Mouse (Mus musculus): Measurements from ENCODE around the gene Atp10a.
A peak's percentile ranks its signal among the peaks of the same experiment; 100 is the strongest.

Atp10a gene

DNA sequence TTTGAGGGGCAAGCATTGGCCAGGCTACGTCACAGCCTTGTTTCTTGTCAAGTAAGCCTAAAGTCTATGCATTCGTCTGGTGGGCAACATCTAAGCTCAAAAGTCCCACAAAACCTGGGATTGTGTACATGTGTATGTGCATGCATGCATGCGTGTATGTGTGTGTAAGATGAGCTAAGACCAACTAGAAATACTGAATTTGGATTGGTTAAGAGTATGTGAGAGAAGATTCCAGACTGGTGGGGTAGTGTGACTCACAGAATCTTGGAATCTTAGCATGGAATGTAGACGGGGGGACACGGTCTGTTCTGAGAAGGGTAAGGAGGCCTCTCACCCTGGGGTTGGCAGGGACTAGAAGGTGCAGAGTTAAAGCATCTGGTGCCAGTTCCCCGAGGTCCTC lies at the start of gene Atp10a:
Atp10a (plus strand) TSS at position 301 of the 400 bp plus-strand sequence.
- DNase-seq, result no peak

GRCm38 (mm10) chr7:58618048-58618447 lies 37.9 kb upstream of the Atp10a start:
- no peak for DNase-seq

DNA sequence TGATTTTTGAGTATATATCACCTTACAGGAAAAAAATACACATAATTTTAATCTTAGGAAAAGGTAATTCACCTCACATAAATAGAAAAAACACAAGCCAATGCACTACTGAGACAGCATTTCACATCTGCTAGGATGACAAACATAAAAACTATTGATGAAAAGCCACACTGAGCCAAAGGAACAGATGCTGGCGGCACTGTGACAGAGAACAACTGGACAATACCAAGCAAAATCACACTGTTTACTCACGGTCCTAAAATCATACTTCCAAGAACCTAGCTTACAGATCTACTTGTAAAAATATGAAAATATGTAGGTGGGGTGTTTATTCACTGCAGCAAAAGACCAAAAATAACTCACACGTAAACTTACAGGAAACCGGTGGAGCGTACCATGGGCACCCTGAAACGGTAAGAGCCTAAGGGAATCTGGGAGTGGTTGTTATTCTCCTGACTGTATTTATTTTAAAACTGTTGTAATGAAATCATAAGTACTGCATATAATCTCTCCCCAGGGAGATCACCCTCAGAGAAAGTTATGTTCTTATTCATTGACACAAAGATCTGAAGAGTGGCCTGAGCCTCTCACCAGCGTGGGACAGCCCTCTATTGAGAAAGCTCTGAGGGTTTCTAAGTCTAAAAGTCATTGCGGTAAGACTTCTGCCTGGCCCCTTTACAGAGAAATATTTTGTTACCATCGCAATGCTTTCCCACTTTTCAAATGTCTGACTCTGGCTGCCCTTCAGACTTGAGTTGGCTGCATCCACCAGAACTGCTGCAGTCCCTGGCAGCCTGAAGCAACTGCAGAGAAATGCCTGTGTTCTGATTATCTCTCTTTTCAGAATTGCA lies 29.4 kb upstream of the Atp10a start:
- DNase-seq, result no peak

DNA sequence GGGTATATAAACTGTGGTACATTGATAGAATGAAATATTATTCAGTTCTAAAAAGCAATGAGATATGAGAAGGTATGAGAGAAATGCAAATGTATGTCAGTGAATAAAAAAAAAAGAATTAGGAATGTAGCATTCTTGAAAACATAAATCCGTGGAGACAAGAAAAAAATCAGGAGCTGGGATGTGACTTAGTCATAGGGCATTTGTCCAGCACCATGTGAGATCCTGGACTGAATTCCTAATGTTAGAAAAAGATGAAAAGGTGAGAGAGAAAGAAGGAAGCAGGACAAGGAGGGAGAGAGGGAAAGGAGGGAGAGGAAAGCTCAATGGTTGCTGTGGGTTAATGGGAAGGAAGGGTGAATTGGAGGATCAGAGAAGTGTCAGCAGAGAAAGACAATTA lies 28.6 kb upstream of the Atp10a start:
- DNase-seq, result no peak

DNA sequence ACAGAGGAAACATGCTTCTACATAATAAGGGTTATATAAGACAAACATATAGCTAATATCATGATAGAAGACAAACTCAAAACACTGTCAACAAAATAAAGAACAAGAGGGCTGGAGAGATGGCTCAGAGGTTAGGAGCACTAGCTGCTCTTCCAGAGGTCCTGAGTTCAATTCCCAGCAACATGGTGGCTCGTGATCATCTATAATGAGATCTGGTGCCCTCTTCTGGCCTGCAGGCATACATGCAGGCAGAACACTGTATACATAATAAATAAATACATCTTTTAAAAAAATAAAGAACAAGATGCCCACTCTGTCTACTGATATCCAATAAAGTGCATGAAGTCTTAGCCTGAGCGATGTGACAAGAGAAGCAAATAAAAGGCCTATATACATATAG lies 26.7 kb upstream of the Atp10a start:
- no peak for DNase-seq

- DNase-seq, result no peak
Observed at GRCm38 (mm10) chr7:58633683-58634082, 22.3 kb upstream of the Atp10a start.

DNA sequence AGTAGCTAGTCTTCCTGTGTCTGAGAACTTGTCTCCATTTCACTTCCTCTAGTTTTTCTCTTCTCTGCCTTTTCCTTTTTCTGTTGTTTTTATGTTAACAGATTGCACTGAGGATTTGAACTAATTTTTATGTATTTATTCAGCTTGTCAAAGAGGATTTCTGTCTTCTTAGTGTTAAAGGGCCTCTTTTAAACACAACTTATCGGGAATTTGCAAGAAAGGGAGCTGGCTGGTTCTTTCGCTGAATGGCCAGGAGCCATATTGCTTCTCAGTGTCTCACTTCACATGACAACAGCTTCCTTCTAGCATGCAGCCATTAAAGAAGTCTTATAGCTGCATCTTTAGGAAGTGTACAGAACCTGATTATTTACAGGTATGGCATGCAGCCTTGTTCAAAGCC lies 16.3 kb upstream of the Atp10a start:
- DNase-seq, result no peak

DNA sequence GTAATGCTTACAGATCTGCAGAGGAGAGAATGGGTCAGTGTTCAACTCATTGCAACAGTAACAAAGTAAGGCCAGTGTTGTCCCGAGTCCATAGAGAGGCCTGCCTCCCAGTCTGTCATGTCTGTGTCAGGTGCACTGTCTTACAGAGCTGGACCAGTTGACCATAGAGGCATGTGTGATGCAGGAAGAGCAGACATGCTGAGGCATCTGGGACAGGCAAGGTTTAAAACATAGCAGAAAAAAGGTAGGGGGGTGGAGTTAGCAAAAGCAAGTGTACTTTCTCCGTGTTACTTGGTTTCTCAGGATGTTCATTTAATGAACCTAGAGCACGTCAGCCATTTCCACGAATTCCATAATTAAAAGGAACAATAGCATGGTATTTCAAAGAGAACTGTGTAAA lies 15.5 kb upstream of the Atp10a start:
- DNase-seq, result no peak

DNA sequence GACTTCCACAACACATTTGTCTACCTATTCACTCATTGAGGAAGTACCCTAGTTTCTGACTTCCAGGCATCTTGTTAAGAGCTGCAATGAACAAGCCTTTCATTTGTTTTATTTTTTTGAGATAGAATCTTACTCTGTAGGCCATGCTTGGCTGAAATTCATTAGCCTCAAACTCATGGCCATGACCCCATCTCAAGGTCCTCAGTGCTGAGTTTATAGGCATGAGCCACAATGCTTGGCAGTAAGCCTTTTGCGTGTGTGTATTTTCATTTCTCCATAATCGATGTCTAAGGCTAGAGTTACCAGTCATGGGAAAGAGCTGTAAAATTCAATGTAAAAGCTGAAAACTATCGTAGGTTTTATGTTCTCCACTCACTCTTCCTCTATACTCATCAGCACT lies 14.1 kb upstream of the Atp10a start:
- DNase-seq, result no peak

- DNase-seq, result no peak
Observed at GRCm38 (mm10) chr7:58647404-58647803, 8.6 kb upstream of the Atp10a start.

GRCm38 (mm10) chr7:58657913-58658789 lies 2.2 kb downstream of the Atp10a start:
- peak; percentile 48 to 72 for DNase-seq

DNA sequence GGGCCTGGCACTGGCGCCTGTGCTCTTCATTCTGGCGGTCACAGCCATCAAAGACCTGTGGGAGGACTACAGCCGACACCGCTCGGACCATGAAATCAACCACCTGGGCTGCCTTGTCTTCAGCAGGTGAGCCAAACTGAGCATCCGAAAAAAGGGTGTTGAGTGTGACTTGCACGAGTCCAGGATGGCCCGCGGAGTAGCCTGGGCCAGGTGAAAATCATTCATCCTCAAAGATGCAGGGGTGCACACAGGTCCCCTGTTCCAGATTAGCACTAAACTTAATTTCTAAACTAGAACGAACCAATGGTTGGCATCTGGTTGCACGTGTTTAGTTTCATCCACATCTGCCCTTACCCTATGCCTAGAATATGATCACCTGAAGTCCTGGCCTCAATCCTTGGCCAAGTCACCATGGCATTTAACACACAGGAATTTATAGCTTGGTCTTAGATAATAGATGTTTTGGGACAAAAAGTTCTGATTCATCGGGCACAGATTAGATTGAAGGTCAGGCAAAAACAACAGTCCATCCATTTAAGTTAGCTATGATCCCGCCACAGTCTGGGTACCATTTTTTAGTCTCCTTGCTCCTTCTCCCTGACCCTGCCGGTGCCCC lies 2.9 kb downstream of the Atp10a start:
- no peak for DNase-seq

DNA sequence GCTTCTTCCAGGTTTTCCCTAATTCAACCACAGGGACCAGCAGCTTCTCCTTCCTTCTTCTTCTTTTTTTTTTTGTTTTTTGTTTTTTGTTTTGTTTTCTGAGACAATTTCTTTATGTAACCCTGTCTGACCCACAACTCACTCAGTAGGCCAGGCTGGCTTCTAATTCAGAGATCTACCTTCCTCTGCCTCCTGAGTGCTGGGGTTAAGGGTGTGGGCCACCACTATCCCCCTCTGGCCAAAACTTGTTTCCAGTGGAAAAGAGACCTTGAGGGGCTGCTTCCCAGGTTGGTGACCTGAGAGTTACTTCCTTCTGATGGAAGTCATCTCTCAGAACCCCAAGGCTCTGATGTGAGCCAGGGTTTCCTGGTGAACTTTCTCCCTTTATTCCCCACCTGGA lies 4.1 kb downstream of the Atp10a start:
- DNase-seq, result no peak

DNA sequence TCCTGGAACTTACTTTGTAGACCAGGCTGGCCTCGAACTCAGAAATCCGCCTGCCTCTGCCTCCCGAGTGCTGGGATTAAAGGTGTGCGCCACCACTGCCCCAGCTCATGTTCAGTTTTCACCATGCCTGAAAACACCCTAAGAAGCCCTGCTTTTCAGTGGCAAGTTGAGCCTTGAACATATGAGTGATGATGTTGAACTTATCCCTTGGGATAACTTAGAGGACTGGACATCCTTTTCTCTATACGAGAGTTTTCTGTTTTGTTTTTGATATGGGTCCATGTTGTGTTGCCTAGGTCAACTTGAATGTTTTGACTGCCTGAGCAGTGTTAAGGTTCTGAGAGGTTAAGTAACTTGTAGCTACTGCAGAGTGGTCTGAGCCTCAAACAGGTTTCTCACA lies 4.7 kb downstream of the Atp10a start:
- DNase-seq, result no peak

GRCm38 (mm10) chr7:58661076-58661475 lies 5.1 kb downstream of the Atp10a start:
- DNase-seq, result no peak

DNA sequence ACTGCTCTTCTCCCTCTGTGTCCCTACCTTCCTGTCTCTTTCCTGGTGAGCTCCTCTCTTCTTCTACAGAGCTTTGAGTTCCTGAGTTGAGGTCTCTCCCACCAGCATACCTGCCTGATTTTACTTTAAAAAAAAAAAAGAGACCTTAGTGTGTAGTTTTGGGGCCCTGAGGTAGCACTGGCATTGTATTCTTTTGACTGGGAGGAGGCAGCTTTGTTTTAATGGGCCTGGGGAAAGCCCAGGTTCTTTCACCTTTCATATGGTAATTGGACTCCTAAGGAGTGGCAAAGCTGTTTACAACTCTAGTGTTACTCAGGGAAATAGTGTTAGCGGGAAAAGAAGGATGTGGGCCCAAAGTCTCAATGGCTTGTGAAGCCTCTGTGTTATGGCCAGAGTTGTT lies 12.7 kb downstream of the Atp10a start:
- DNase-seq, result no peak

GRCm38 (mm10) chr7:58676075-58676474 lies 20.1 kb downstream of the Atp10a start:
- no peak for DNase-seq

- no peak for DNase-seq
Observed at GRCm38 (mm10) chr7:58677111-58677805, 21.3 kb downstream of the Atp10a start.

GRCm38 (mm10) chr7:58685967-58686366 lies 30.0 kb downstream of the Atp10a start:
- DNase-seq, result no peak

- DNase-seq, result no peak
Observed at GRCm38 (mm10) chr7:58686573-58686972, 30.6 kb downstream of the Atp10a start.

GRCm38 (mm10) chr7:58686997-58687396 lies 31.0 kb downstream of the Atp10a start:
- no peak for DNase-seq

DNA sequence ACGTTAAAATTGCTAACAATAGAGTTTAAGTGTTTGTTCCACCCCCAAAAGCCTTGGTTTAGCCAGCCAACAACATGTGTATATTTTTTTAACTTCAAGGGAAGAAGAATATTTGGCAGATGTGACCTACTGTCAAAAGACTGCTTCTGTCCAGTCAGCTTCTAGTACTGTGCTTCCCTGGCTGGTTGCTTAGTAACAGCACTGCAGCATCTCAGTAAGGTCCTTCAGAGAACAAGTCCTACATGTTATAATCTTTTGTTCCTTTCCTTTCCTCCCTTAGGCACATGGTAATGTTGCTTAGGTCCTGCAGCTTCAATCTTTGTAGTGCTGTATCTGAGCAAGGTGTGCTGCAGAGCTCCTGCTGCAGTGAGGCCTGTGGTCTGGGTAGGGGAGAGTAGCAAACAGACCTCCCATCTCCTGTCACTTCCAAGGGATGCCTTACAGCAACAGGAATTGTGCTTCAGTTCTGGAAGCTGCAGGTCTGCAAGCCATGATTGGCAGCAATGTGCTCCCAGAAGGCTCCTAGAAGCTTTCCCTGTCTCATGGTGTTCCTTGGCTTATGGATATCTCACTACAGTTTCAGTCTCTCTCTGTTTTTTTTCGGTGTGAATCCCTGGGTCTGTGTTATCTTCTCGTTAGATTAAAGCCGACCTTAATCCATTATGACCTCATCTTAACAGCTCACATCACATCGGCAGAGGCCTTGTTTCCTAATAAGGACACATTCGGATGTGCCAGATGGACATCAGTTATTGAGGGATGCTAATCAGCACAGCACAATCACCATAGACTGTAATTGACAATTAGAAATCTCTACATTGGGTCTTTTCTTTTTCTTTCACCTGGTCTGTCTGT lies 34.3 kb downstream of the Atp10a start:
- DNase-seq, result no peak

Measured in kidney, postnatal 36 days (tissue).